In the genomic region with DNA sequence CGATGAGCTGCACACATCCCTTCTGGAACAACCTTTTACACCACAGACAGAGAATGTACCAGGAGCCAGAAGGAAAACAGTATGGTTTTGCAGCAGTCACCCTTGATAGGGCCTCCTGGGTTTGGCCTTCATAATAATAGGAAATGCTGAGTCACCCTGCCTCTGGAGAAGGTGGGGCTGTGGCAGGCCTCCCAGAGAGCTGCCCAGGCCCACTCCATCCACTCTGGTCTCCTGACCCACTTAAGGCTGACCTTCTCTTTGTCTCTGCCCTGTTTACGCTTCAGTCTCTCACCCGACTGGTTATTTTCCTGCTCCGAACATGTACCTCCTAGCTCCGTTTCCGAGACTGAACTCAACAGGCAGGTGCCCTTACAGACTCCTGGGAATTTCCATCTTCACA, we compare ENCODE assay signal across 8 mouse cellular contexts. TPM values are rescaled to one million over a fixed set of nuclear protein-coding genes. Genes with fewer than 3 reads are reported as not detected.
DNase-seq lines count a peak whose midpoint lies in the region; ATAC-seq lines count a peak whose summit lies in the region.

No protein-coding gene starts in this region.

- DNase-seq in hindbrain, embryonic 11.5 days (ENCODE audit: low spot score): no peak
- DNase-seq in kidney, adult 18-20 months: peak; percentile 14
- DNase-seq in lung, postnatal 4 days: peak; percentile 54 to 74
- DNase-seq in gastrocnemius, postnatal 4 days (ENCODE audit: low spot score in 2 of 2): no peak

- H3K4me1 ChIP-seq in hindbrain, embryonic 11.5 days (replicated peaks; ENCODE audit: control insufficient read depth, insufficient read depth, low read length): no peaks in the 10 kb centered on the region
- peaks cover 11% of the 10 kb centered on the region for H3K4me1 ChIP-seq in hindbrain, embryonic 13.5 days (replicated peaks)
- H3K4me1 ChIP-seq in hindbrain, embryonic 16.5 days (ENCODE audit: control insufficient read depth, insufficient read depth, low read depth, low read length): no peaks in the 10 kb centered on the region
- H3K4me1 ChIP-seq in midbrain, embryonic 15.5 days: no peaks in the 10 kb centered on the region

- H3K9me3 ChIP-seq in hindbrain, embryonic 11.5 days (ENCODE audit: control insufficient read depth, low read length): no peaks in the 10 kb centered on the region
- H3K9me3 ChIP-seq in hindbrain, embryonic 13.5 days: no peaks in the 10 kb centered on the region
- H3K9me3 ChIP-seq in hindbrain, embryonic 16.5 days (ENCODE audit: control insufficient read depth, low read length): no peaks in the 10 kb centered on the region
- H3K9me3 ChIP-seq in midbrain, embryonic 15.5 days: no peaks in the 10 kb centered on the region

- WGBS in hindbrain, embryonic 11.5 days: 81% methylated on average over 6 of the region's 6 CpGs
- 90% methylated on average over 6 of the region's 6 CpGs for WGBS in hindbrain, embryonic 13.5 days
- WGBS in hindbrain, embryonic 16.5 days: 76% methylated on average over 6 of the region's 6 CpGs
- 84% methylated on average over 6 of the region's 6 CpGs for WGBS in midbrain, embryonic 15.5 days

- H3K27me3 ChIP-seq in hindbrain, embryonic 11.5 days (ENCODE audit: control insufficient read depth, insufficient read depth, low read length): no peaks in the 10 kb centered on the region
- H3K27me3 ChIP-seq in hindbrain, embryonic 13.5 days: no peaks in the 10 kb centered on the region
- H3K27me3 ChIP-seq in hindbrain, embryonic 16.5 days (replicated peaks; ENCODE audit: control insufficient read depth, insufficient read depth, low read length): no peaks in the 10 kb centered on the region
- H3K27me3 ChIP-seq in midbrain, embryonic 15.5 days (replicated peaks): no peaks in the 10 kb centered on the region

- ATAC-seq in hindbrain, embryonic 11.5 days (ENCODE audit: low FRiP score): 0 out of 2 replicates have a peak, but pooled peaks have one; percentile 30
- no peak for ATAC-seq in hindbrain, embryonic 13.5 days (ENCODE audit: low FRiP score)
- peak; percentile 49 for ATAC-seq in erythroid progenitor cell, adult 5-6 weeks (replicated peaks; ENCODE audit: low FRiP score, poor library complexity, severe bottlenecking)
- ATAC-seq in hindbrain, embryonic 16.5 days: no peak
- ATAC-seq in midbrain, embryonic 15.5 days (replicated peaks): no peak

- H3K36me3 ChIP-seq in hindbrain, embryonic 11.5 days (ENCODE audit: control insufficient read depth, insufficient read depth, low read length): no peaks in the 10 kb centered on the region
- H3K36me3 ChIP-seq in hindbrain, embryonic 13.5 days: no peaks in the 10 kb centered on the region
- no peaks in the 10 kb centered on the region for H3K36me3 ChIP-seq in hindbrain, embryonic 16.5 days (ENCODE audit: control insufficient read depth, insufficient read depth, low read length)
- H3K36me3 ChIP-seq in midbrain, embryonic 15.5 days (replicated peaks): no peaks in the 10 kb centered on the region

- H3K27ac ChIP-seq in hindbrain, embryonic 11.5 days (ENCODE audit: low read depth, low read length): no peak overlapping the region
- no peak overlapping the region for H3K27ac ChIP-seq in hindbrain, embryonic 13.5 days
- no peak overlapping the region for H3K27ac ChIP-seq in hindbrain, embryonic 16.5 days (ENCODE audit: low read depth, low read length)
- H3K27ac ChIP-seq in midbrain, embryonic 15.5 days: no peak overlapping the region

- no peak overlapping the region for H3K9ac ChIP-seq in hindbrain, embryonic 11.5 days (ENCODE audit: low read depth, low read length)
- H3K9ac ChIP-seq in hindbrain, embryonic 13.5 days: no peak overlapping the region
- H3K9ac ChIP-seq in hindbrain, embryonic 16.5 days (ENCODE audit: low read depth, low read length): no peak overlapping the region
- no peak overlapping the region for H3K9ac ChIP-seq in midbrain, embryonic 15.5 days

- H3K4me3 ChIP-seq in hindbrain, embryonic 11.5 days (ENCODE audit: low read depth, low read length): no peak overlapping the region
- H3K4me3 ChIP-seq in hindbrain, embryonic 13.5 days: no peak overlapping the region
- H3K4me3 ChIP-seq in hindbrain, embryonic 16.5 days (ENCODE audit: low read length): no peak overlapping the region
- H3K4me3 ChIP-seq in midbrain, embryonic 15.5 days: no peak overlapping the region

- H3K4me2 ChIP-seq in hindbrain, embryonic 11.5 days (replicated peaks; ENCODE audit: low read depth, low read length): no peak overlapping the region
- H3K4me2 ChIP-seq in hindbrain, embryonic 13.5 days: no peak overlapping the region
- no peak overlapping the region for H3K4me2 ChIP-seq in hindbrain, embryonic 16.5 days (ENCODE audit: low read length)
- no peak overlapping the region for H3K4me2 ChIP-seq in midbrain, embryonic 15.5 days

RNA-seq across cellular contexts. Expression of gene Ifrd1, which starts 0.3 kb away (rescaled TPM):
- 200 and 204 TPM in 2 replicates for polyA plus RNA-seq in hindbrain, embryonic 11.5 days (2014; fragmentation: Nextera tagmentation; extraction: Ambion mirVana)
- 164 TPM in 2 replicates for polyA plus RNA-seq in hindbrain, embryonic 13.5 days (2015; fragmentation: Nextera tagmentation; extraction: Ambion mirVana)
- 55.5 and 158 TPM in 2 replicates for total RNA-seq in erythroid progenitor cell, adult 5-6 weeks (2015; ENCODE audit: low replicate concordance)
- 32.8 and 46.0 TPM in 2 replicates for total RNA-seq in erythroid progenitor cell, adult 5-6 weeks (2017; ENCODE audit: low replicate concordance)
- 152 and 156 TPM in 2 replicates for polyA plus RNA-seq in hindbrain, embryonic 16.5 days (2015; fragmentation: Nextera tagmentation; extraction: Ambion mirVana)
- total RNA-seq in gastrocnemius, postnatal 4 days (2021): 100 to 1,000 TPM in 1 of 2 experiments, 10 to 100 TPM in 1; 81.3 to 107 TPM
- 152 and 160 TPM in 2 replicates for polyA plus RNA-seq in midbrain, embryonic 15.5 days (2015; fragmentation: Nextera tagmentation; extraction: Ambion mirVana)

RNA-seq across cellular contexts. Expression of gene Lsmem1, which starts 48.7 kb away (rescaled TPM):
- 0.08 TPM in 1 of 2 replicates, not detected in the other for polyA plus RNA-seq in hindbrain, embryonic 11.5 days (2014; fragmentation: Nextera tagmentation; extraction: Ambion mirVana)
- 0.18 TPM in 1 of 2 replicates, not detected in the other for polyA plus RNA-seq in hindbrain, embryonic 13.5 days (2015; fragmentation: Nextera tagmentation; extraction: Ambion mirVana)
- not detected in 2 replicates for total RNA-seq in erythroid progenitor cell, adult 5-6 weeks (2015; ENCODE audit: low replicate concordance)
- total RNA-seq in erythroid progenitor cell, adult 5-6 weeks (2017; ENCODE audit: low replicate concordance): not detected in 2 replicates
- 0.16 TPM in 1 of 2 replicates, not detected in the other for polyA plus RNA-seq in hindbrain, embryonic 16.5 days (2015; fragmentation: Nextera tagmentation; extraction: Ambion mirVana)
- total RNA-seq in gastrocnemius, postnatal 4 days (2021): 10 to 100 TPM; 30.7 to 34.1 TPM
- not detected in 2 replicates for polyA plus RNA-seq in midbrain, embryonic 15.5 days (2015; fragmentation: Nextera tagmentation; extraction: Ambion mirVana)

Comparison
In these comparisons a context has a peak if more than half of its experiments do, and no peak if none do; other contexts are left out.
1. ATAC-seq: peak in hindbrain, embryonic 11.5 days (single experiment) and erythroid progenitor cell, adult 5-6 weeks (single experiment); none in hindbrain, embryonic 13.5 days (single experiment), hindbrain, embryonic 16.5 days (single experiment) and midbrain, embryonic 15.5 days (single experiment).
2. DNase-seq: peak in kidney, adult 18-20 months (single experiment) and lung, postnatal 4 days (2 of 2); none in hindbrain, embryonic 11.5 days (single experiment) and gastrocnemius, postnatal 4 days (0 of 2).